Mouse (Mus musculus) hindlimb bud, embryonic 11.5 days (tissue): Measurements from ENCODE around the gene Fastkd5.
"Not testable (repeated sequence)": the region's sequence is repeated elsewhere in the genome, so short reads cannot be mapped to it uniquely, and the experiment has no call there.

Source experiments
- DNase-seq: peaks from one replicate; pipeline ENCODE4 v3.0.0-alpha.2; 2012; ENCODE audit warnings: low read depth, low spot score; ENCODE audit errors: extremely low spot score

Fastkd5 gene

GRCm38 (mm10) chr2:130629839-130630203 lies at the start of gene Fastkd5, which contains the start of gene Ubox5:
Gene Fastkd5 (minus strand): TSS chr2:130630027.
Gene Ubox5 (minus strand): TSS chr2:130630038.
- DNase-seq = peak; percentile 47

GRCm38 (mm10) chr2:130679154-130679553 lies 49.3 kb upstream of the Fastkd5 start:
- no peak for DNase-seq

- DNase-seq = no peak
Observed at GRCm38 (mm10) chr2:130677211-130677610, 47.4 kb upstream of the Fastkd5 start.

GRCm38 (mm10) chr2:130667559-130667958 lies 37.7 kb upstream of the Fastkd5 start, which contains the start of gene Itpa:
Gene Itpa (plus strand): TSS chr2:130667610.
- DNase-seq = no peak

GRCm38 (mm10) chr2:130664102-130664701 lies 34.4 kb upstream of the Fastkd5 start, which contains the start of gene Ddrgk1:
Gene Ddrgk1 (minus strand): TSS chr2:130664659.
- DNase-seq = peak; percentile 90

GRCm38 (mm10) chr2:130663342-130663741 lies 33.5 kb upstream of the Fastkd5 start:
- DNase-seq = no peak

- DNase-seq = no peak
Observed at GRCm38 (mm10) chr2:130658530-130658929, 28.7 kb upstream of the Fastkd5 start.

GRCm38 (mm10) chr2:130657541-130657940 lies 27.7 kb upstream of the Fastkd5 start:
- DNase-seq = no peak

- no peak for DNase-seq
Observed at GRCm38 (mm10) chr2:130656536-130656935, 26.7 kb upstream of the Fastkd5 start.

GRCm38 (mm10) chr2:130655660-130656339 lies 26.0 kb upstream of the Fastkd5 start:
- DNase-seq = no peak

GRCm38 (mm10) chr2:130653760-130654159 lies 23.9 kb upstream of the Fastkd5 start:
- DNase-seq = no peak

GRCm38 (mm10) chr2:130653303-130653702 lies 23.5 kb upstream of the Fastkd5 start:
- no peak for DNase-seq

GRCm38 (mm10) chr2:130649028-130649427 lies 19.2 kb upstream of the Fastkd5 start:
- DNase-seq = not testable (repeated sequence)

GRCm38 (mm10) chr2:130645198-130645597 lies 15.4 kb upstream of the Fastkd5 start:
- no peak for DNase-seq

GRCm38 (mm10) chr2:130642684-130643369 lies 13.0 kb upstream of the Fastkd5 start, which contains the start of gene Lzts3:
Gene Lzts3 (minus strand): TSS chr2:130642803.
- DNase-seq = no peak

- DNase-seq = no peak
Observed at GRCm38 (mm10) chr2:130642197-130642660, 12.4 kb upstream of the Fastkd5 start.

GRCm38 (mm10) chr2:130641351-130642025 lies 11.7 kb upstream of the Fastkd5 start:
- no peak for DNase-seq

- no peak for DNase-seq
Observed at GRCm38 (mm10) chr2:130639276-130639675, 9.4 kb upstream of the Fastkd5 start.

- DNase-seq = no peak
Observed at GRCm38 (mm10) chr2:130638101-130638611, 8.3 kb upstream of the Fastkd5 start.

GRCm38 (mm10) chr2:130635847-130636246 lies 6.0 kb upstream of the Fastkd5 start:
- DNase-seq = no peak
